Mouse (Mus musculus) stomach, postnatal 0 days (tissue): Measurements from ENCODE around the gene Pdcd2.

ENCODE experiments used
- CTCF ChIP-seq: IDR thresholded peaks from 2 replicates; pipeline ENCODE4 v1.5.1; 2016; ENCODE audit warnings: antibody characterized with exemption, low read depth, mild to moderate bottlenecking, moderate library complexity
- EP300 ChIP-seq: optimal IDR thresholded peaks from 2 replicates; pipeline ENCODE3; 2016; ENCODE audit warnings: antibody characterized with exemption

GRCm38 (mm10) chr17:15540309-15540708 is 13.2 kb upstream of the Pdcd2 start:
- TF ChIP-seq CTCF (no peak), EP300 (no peak)
